Mouse (Mus musculus): ENCODE data around the gene Nrarp.

DNA sequence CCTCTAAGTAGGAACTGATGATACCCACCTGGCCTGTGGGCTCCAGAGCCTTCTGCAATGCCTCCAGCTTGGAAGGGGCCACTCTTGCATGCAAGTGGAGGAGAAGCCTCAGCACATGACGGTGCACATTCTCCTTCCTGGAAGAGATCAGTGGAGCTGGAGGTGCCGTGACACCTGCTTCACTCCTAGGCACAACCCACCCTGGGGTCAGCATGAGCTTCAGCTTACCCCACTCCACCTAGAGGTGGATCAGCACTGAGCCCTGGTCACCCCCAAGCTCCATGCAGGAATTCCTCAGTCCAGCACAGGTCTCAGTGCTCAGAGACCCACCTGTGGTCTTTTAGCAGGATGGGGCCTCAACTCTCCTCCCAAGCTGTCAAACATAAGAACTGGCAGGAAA, 20.1 kb downstream of the Nrarp start:
- no peak for TF ChIP-seq POLR2A (IDR thresholded peaks at IDR 0.05; ENCODE audit: borderline replicate concordance, extremely low read depth, low read depth, low read length)
- TF ChIP-seq CTCF (IDR thresholded peaks at IDR 0.05; ENCODE audit: insufficient read depth, low read length): no peak
